Mouse (Mus musculus) hindbrain, embryonic 15.5 days (tissue): ENCODE results near the gene Nme3. TPM values are rescaled to one million over a fixed set of nuclear protein-coding genes. Genes with fewer than 3 reads are reported as not detected.

Source experiments
- ATAC-seq: fragments of 200-750 bp; cut with Nextera tagmentation; 2 replicates; pipeline ENCODE4 v1.8.0; 2017; ENCODE audit warnings: low read depth, moderate number of reproducible peaks, moderate TSS enrichment; ENCODE audit not compliant: low FRiP score
- H3K27ac ChIP-seq: fragments of 300-500 bp; sonication (generic); replicated peaks from 2 replicates; pipeline ENCODE4 v1.5.1; 2015; ENCODE audit warnings: mild to moderate bottlenecking, inconsistent platforms
- H3K27me3 ChIP-seq: fragments of 300-500 bp; sonication (generic); 2 replicates; pipeline ENCODE4 v1.6.1; 2015; ENCODE audit warnings: control low read depth, inconsistent platforms
- H3K36me3 ChIP-seq: fragments of 300-500 bp; sonication (generic); 2 replicates; pipeline ENCODE4 v1.6.1; 2015; ENCODE audit warnings: control low read depth, inconsistent platforms
- H3K4me1 ChIP-seq: fragments of 300-500 bp; sonication (generic); replicated peaks from 2 replicates; pipeline ENCODE4 v1.6.1; 2015; ENCODE audit warnings: control low read depth, inconsistent platforms
- H3K4me2 ChIP-seq: fragments of 300-500 bp; sonication (generic); 2 replicates; pipeline ENCODE4 v1.6.1; 2015; ENCODE audit warnings: moderate library complexity, mild to moderate bottlenecking, inconsistent platforms
- H3K4me3 ChIP-seq: fragments of 300-500 bp; sonication (generic); 2 replicates; pipeline ENCODE4 v1.5.1; 2015; ENCODE audit warnings: mild to moderate bottlenecking, inconsistent platforms
- H3K9ac ChIP-seq: fragments of 300-500 bp; sonication (generic); 2 replicates; pipeline ENCODE4 v1.6.1; 2015; ENCODE audit warnings: inconsistent platforms
- H3K9me3 ChIP-seq: fragments of 300-500 bp; sonication (generic); 2 replicates; pipeline ENCODE4 v1.6.1; 2016; ENCODE audit warnings: control low read depth, inconsistent platforms
- WGBS: fragments of 180-500 bp; shearing (Covaris S2); methylation state at CpG from one replicate; pipeline ENCODE4 v1.1.7; 2015; 5-methylcytosine and 5-hydroxymethylcytosine counted together
- polyA plus RNA-seq: library from polyadenylated mRNA; unstranded; fragments of >200 nt; fragmentation: Nextera tagmentation; extraction: Ambion mirVana; gene quantifications from 2 replicates; pipeline ENCODE4 v1.2.1, GENCODE M21; 2015

Nme3 gene
- 81.6 and 85.5 TPM in 2 replicates for polyA plus RNA-seq

DNA sequence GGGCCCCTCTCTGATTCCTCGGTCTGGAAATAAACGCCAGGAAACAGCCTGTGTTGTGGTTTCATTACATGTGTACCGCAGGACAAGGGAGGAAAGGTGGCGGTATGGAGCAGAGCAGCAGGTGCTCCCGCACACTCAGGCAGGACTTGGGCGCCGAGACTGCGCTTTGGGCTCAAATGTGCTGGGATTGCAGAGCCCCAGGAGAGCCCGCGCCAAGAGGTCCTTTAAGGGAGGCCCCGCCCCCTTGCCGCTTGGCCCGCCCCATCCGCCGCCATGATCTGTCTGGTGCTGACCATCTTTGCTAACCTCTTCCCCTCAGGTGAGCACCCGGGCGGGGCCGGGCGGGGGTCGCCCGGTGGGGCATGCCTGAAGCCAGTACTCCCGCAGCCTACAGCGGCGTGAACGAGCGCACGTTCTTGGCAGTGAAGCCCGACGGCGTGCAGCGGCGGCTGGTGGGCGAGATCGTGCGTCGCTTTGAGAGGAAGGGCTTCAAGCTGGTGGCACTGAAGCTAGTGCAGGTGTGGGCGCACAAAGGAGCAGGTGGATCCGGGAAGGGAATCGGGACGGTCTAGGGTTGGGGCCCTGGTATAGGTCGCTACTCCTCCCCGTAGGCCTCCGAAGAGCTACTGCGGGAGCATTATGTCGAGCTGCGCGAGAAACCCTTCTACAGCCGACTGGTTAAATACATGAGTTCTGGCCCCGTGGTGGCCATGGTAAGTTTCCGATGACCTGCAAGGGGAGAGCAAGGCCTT, at the start of gene Nme3:
Nme3 (plus strand) TSS at position 260 of the 752 bp plus-strand sequence.
- under 1% methylated on average over 50 of the region's 50 CpGs for WGBS
- H3K36me3 ChIP-seq: peaks cover 60% of the 10 kb centered on the region
- H3K4me1 ChIP-seq: peaks cover 46% of the 10 kb centered on the region

DNA sequence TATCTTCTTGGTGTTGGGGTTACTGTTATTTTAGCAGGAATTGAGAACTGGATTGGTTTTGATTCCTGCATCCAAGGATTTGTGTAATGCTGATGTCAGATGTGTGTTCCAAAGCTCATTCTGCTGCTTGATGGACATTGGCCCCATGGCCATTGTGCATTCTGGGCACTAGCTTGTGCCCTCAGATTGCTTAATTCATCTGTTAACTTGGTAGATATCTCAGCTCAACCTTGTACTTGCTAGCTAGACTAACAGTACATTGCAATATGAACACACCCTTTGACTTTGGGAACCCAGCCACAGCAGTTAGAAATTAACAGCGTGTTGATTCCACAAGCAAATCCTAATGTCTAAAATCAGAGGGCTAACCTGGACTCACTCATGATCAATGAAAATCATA, 48.9 kb upstream of the Nme3 start:
- Histone ChIP-seq H3K36me3 (no peaks in the 10 kb centered on the region), H3K4me3 (no peak overlapping the region), H3K27me3 (peaks cover 6% of the 10 kb centered on the region; the same call in 1 of the 2 replicates), H3K9ac (no peak overlapping the region), H3K4me1 (peaks cover 25% of the 10 kb centered on the region), H3K9me3 (no peaks in the 10 kb centered on the region), H3K27ac (no peak overlapping the region), H3K4me2 (no peak overlapping the region)
- no peak for ATAC-seq
- WGBS: 90% methylated on average over 1 of the region's 1 CpGs

More for the DNA sequence above, at the start of gene Nme3:
- peak within 1 kb of the TSS; percentile 97 for H3K4me2 ChIP-seq
- ATAC-seq: peak; percentile 74
- H3K27ac ChIP-seq: peak within 1 kb of the TSS; percentile 79
- H3K9me3 ChIP-seq: no peaks in the 10 kb centered on the region
- H3K9ac ChIP-seq: peak within 1 kb of the TSS; percentile 87
- H3K4me3 ChIP-seq: peak within 1 kb of the TSS; percentile 82
- H3K27me3 ChIP-seq: no peaks in the 10 kb centered on the region

DNA sequence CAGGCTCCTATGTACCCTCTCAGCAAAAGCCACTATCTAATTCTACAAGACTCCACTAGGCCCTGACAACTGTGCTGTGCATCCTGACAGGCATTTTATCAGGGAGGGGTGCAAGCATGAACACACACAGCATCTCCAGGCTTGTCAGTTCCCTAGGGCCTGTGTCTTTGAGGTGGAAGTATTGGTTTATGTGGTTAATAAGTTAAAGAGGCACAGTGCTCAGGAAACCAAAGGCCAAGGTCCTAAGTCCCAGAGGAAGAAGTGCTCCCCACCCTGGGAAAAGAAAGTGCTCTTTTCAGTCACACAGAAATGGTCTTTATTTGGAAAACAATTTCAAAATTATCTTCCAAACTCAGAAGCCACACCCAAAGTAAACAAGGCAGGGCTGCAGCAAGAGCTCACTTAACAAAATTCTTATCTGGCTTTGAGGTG, 47.7 kb upstream of the Nme3 start:
- H3K27ac ChIP-seq: no peak overlapping the region
- peaks cover 6% of the 10 kb centered on the region; the same call in 1 of the 2 replicates for H3K27me3 ChIP-seq
- no peaks in the 10 kb centered on the region for H3K9me3 ChIP-seq
- peaks cover 25% of the 10 kb centered on the region for H3K4me1 ChIP-seq
- peak overlapping the region; percentile 94 for H3K4me3 ChIP-seq
- 0 out of 2 replicates have a peak overlapping the region, but pooled peaks have one; percentile 16 for H3K9ac ChIP-seq
- H3K4me2 ChIP-seq: peak overlapping the region; percentile 93
- H3K36me3 ChIP-seq: peaks cover 6% of the 10 kb centered on the region
- no peak for ATAC-seq

DNA sequence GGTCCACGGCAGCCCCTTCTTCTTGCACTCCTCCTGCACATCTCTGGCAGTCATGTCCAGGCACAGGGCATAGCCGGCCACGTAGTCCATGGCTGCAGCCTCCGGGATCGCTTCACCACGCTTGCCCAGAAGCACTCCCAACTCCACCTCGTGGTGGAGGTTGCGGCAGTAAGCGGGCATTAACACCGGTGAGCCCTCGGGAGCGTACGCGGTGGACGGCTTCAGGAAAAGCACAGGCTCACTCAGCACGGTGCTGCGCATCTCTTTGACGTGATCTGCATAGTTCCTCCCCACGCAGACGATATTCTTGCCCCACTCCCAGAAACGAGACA, 46.6 kb upstream of the Nme3 start:
- no peak; the same call in 1 of the 2 replicates for ATAC-seq
- Histone ChIP-seq H3K9ac (peak overlapping the region; percentile 82), H3K4me3 (peak overlapping the region; percentile 94), H3K4me1 (peaks cover 25% of the 10 kb centered on the region), H3K36me3 (peaks cover 15% of the 10 kb centered on the region), H3K27ac (peak overlapping the region; percentile 98), H3K4me2 (peak overlapping the region; percentile 93), H3K27me3 (peaks cover 3% of the 10 kb centered on the region; the same call in 1 of the 2 replicates), H3K9me3 (no peaks in the 10 kb centered on the region)
- WGBS: under 1% methylated on average over 21 of the region's 21 CpGs

DNA sequence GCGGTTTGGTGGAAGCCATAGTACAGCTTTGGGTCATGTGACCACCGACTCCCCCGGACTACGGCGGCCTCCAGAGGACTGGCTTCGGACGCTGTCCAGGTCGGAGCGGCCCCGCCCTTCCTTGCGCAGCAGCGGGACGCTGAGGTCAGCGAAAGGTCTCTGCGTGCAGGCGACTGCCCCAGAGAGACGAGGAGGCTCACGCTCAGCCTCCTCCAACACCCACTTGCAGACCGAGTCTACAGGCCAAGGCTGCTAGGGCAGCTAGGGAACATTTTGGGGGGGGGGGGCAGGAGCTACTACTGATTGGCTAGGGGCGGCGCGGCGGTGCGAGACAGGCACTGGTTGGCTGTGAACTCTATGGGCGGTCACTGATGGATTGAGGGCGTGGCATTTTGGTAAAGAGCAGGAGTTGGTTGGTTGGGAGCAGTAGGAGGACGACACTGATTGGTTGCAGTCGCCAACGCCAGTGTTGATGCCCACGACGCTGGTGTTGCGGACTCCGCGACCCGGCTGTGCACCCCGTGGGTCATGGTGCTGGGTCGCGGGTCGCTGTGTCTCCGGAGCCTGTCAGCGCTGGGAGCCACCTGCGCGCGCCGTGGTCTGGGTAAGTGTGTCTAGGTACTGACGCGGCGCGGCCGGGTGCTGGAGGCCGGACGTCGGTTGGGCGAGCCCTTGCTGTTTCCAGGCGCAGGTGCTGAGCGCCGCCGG, 46.1 kb upstream of the Nme3 start, which contains the start of gene Fahd1:
Fahd1 (minus strand) TSS at position 300 of the 708 bp plus-strand sequence.
- Histone ChIP-seq H3K4me1 (peaks cover 25% of the 10 kb centered on the region), H3K9me3 (no peaks in the 10 kb centered on the region), H3K27me3 (peaks cover 3% of the 10 kb centered on the region; the same call in 1 of the 2 replicates), H3K4me2 (peak within 1 kb of the TSS; percentile 93), H3K36me3 (peaks cover 15% of the 10 kb centered on the region), H3K27ac (peak within 1 kb of the TSS; percentile 98), H3K4me3 (peak within 1 kb of the TSS; percentile 94), H3K9ac (peak within 1 kb of the TSS; percentile 82)
- ATAC-seq: peak; percentile 100
- WGBS: under 1% methylated on average over 58 of the region's 58 CpGs

DNA sequence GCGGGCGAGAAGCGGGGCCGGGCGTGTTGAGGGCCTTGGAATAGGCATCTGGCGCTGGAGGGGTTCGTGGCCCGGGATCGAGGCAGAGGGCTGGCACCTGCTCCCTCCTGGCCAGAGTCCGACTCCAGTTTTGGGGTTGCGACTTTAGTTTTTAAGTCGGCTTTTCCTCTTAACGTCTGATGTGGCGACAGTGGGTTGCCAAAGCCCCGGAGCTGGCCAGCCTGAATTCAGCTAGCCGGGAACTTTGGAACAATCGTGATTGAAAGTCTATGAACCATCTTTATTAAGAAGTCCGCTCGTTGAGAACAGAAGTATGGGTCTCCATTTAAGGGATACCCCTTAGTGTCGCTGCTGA, 45.5 kb upstream of the Nme3 start:
- Histone ChIP-seq H3K4me2 (peak overlapping the region; percentile 93), H3K9me3 (no peaks in the 10 kb centered on the region), H3K27me3 (peaks cover 3% of the 10 kb centered on the region; the same call in 1 of the 2 replicates), H3K27ac (peak overlapping the region; percentile 98), H3K4me3 (peak overlapping the region; percentile 94), H3K9ac (peak overlapping the region; percentile 67), H3K4me1 (peaks cover 25% of the 10 kb centered on the region), H3K36me3 (peaks cover 15% of the 10 kb centered on the region)
- 1% methylated on average over 20 of the region's 20 CpGs for WGBS
- no peak for ATAC-seq

DNA sequence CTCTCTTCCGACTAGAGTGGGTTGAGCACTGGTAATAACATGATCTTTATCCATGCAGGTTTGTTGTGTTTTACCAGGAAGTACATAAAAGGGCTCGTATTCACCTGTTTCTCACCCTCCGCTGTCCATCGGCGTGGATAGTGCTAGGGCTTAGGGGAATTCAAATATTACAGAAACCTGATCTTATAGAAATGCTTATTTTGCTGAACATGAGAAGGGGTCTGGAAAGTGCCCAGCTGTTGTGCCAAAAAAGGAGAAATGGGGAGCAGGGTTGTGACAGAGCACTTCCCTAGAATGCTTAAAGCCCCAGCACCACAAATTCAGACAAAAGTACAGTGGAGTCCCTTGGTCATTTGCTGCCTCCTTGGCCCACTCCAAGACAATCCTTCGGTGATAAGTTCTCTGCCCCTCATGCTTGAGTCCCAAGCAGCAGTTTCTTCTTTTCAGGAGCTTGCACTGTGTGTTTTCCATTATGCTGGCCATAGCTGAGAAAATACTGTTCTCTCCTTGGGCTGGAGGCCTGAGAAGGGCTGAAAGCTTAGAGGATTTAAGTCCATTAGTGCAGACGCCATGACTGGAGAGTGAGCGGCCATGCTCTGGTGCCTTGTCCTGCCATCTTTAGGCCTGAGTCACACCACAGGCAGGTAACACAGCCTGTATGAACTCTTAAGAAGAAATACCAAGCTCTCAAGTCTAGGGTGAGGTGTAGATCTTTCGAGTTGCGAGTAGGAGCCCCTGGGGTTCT, 44.7 kb upstream of the Nme3 start:
- Histone ChIP-seq H3K9me3 (no peaks in the 10 kb centered on the region), H3K4me3 (peak overlapping the region; percentile 94), H3K27me3 (peaks cover 3% of the 10 kb centered on the region; the same call in 1 of the 2 replicates), H3K36me3 (peaks cover 20% of the 10 kb centered on the region), H3K4me2 (peak overlapping the region; percentile 93), H3K4me1 (peaks cover 25% of the 10 kb centered on the region), H3K27ac (no peak overlapping the region), H3K9ac (peak overlapping the region; percentile 67)
- ATAC-seq: no peak
- WGBS: 82% methylated on average over 10 of the region's 10 CpGs

DNA sequence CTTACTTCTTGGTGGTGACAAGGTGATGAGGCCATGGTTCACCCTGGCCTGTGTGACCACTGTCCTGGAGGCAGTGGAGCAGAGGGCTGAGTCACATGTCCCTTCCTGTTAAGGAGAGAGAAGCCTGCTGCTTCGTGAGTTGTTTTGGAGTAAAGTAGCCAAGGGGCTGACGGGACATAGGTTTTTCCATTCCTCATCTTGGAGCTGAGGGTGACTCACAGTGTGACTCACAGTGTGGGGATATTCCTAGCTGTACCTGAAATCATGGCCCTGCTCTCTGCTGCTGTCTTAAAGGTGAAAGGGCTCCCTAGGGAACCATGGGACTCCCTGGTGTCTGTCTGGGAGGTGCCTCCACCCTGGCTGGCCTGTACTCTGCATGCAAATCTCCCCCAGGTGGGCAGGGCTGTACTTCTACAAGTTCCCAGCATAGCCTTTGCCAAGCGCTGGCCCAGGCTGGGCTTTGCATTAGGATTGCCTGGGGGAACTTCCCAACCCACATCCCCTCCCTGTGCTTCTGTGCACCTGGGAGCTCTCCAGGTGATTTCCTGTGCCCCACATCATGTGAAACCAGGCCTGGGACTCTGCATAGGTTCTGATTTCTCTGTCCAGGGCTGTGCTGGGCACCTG, 40.3 kb upstream of the Nme3 start:
- no peak overlapping the region for H3K4me3 ChIP-seq
- 91% methylated on average over 3 of the region's 3 CpGs for WGBS
- no peak overlapping the region for H3K4me2 ChIP-seq
- no peak overlapping the region for H3K27ac ChIP-seq
- H3K9ac ChIP-seq: no peak overlapping the region
- peaks cover 20% of the 10 kb centered on the region for H3K36me3 ChIP-seq
- H3K4me1 ChIP-seq: peaks cover 10% of the 10 kb centered on the region
- ATAC-seq: no peak
- H3K9me3 ChIP-seq: no peaks in the 10 kb centered on the region
- peaks cover 3% of the 10 kb centered on the region; the same call in 1 of the 2 replicates for H3K27me3 ChIP-seq

DNA sequence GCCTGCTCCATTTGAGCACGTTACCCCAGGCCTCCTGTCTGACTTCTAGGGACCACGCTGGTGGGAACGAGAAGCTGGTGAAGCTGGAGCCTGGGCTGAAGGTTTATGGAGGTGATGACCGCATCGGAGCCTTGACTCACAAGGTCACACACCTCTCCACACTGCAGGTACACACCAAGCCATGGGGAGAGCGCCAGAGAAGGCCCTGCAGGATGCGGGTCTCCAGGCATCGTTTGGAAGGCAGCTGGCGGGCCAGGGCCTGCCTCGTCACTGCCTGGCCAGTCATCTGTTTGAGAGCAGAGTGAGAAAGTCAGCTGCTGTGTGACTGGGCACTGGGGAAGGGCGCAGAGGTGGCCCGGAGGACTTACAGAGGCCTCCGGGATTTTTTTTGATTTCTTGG, 39.7 kb upstream of the Nme3 start:
- 91% methylated on average over 13 of the region's 13 CpGs for WGBS
- peaks cover 24% of the 10 kb centered on the region for H3K36me3 ChIP-seq
- no peak overlapping the region for H3K4me3 ChIP-seq
- no peak overlapping the region for H3K4me2 ChIP-seq
- ATAC-seq: no peak
- H3K4me1 ChIP-seq: peaks cover 3% of the 10 kb centered on the region
- H3K9me3 ChIP-seq: no peaks in the 10 kb centered on the region
- H3K27me3 ChIP-seq: peaks cover 2% of the 10 kb centered on the region; the same call in 1 of the 2 replicates
- H3K9ac ChIP-seq: no peak overlapping the region
- H3K27ac ChIP-seq: no peak overlapping the region

DNA sequence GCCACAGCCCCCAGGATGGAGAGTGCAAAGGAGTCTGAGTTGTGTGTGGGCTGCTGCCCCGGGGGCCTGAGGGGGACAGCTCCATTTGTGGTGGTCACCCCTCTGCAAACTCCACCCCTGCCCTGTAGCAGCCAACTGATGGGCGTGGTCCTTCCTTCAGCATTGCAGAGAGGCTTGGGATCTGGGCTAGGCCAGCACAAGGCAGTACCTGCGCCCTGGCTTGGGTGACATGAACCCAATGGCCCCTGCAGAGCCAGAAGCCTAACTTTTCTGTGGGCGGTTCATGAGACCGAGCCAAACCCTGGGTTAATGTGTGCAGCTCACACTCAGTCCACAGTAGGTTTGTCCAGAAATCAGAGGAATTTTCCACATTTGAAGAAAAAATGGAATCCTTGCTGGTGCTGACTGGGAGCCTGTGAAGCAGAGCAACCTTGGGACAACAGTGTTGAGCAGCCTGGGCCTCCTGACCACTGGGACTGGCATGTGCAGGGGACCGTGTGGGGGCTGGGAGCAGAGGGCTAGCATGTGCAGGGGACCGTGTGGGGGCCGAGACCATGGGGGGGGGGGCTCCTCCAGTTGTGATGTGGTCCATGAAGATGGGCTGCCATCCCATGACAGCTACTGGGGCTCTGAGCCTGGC, 38.3 kb upstream of the Nme3 start:
- no peak overlapping the region for H3K4me3 ChIP-seq
- no peaks in the 10 kb centered on the region for H3K4me1 ChIP-seq
- H3K9ac ChIP-seq: no peak overlapping the region
- H3K27me3 ChIP-seq: no peaks in the 10 kb centered on the region
- no peak overlapping the region for H3K4me2 ChIP-seq
- no peaks in the 10 kb centered on the region for H3K9me3 ChIP-seq
- no peak overlapping the region for H3K27ac ChIP-seq
- peaks cover 35% of the 10 kb centered on the region for H3K36me3 ChIP-seq
- ATAC-seq: no peak
- WGBS: 93% methylated on average over 8 of the region's 8 CpGs

DNA sequence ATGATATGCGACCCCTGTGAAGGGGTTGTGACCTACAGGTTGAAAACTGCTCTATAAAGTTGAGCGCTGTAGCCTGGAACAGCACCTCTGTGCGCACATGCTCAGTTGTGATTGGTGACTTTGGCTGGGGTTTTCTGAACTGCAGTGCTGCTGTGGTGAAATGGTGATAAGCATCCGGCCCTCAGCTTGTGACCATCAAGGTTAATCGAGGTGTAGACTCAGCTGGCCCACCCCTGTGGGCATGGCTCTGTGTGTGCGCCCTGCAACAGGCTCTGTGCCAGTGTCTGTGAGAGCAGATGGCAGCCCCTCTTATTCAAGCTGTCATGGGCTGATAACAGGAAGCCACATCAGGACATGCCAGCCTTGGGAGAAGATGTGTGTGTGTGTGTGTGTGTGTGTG, 37.3 kb upstream of the Nme3 start:
- Histone ChIP-seq H3K9ac (no peak overlapping the region), H3K27ac (no peak overlapping the region), H3K36me3 (peaks cover 33% of the 10 kb centered on the region), H3K27me3 (no peaks in the 10 kb centered on the region), H3K4me1 (no peaks in the 10 kb centered on the region), H3K9me3 (no peaks in the 10 kb centered on the region), H3K4me3 (no peak overlapping the region), H3K4me2 (no peak overlapping the region)
- no peak for ATAC-seq
- WGBS: 86% methylated on average over 6 of the region's 6 CpGs
